Mouse (Mus musculus) hindbrain, embryonic 13.5 days (tissue): Measurements from ENCODE around the gene Acyp2. TPM values are rescaled to one million over a fixed set of nuclear protein-coding genes. Genes with fewer than 3 reads are reported as not detected.

ENCODE experiments used
- ATAC-seq: fragments of 200-750 bp; cut with Nextera tagmentation; 2 replicates; pipeline ENCODE4 v1.8.0; 2017; ENCODE audit warnings: moderate TSS enrichment; ENCODE audit not compliant: low FRiP score
- H3K27ac ChIP-seq: fragments of 300-500 bp; sonication (generic); 2 replicates; pipeline ENCODE4 v1.5.1; 2015; ENCODE audit warnings: inconsistent platforms, mild to moderate bottlenecking, moderate library complexity
- H3K27me3 ChIP-seq: fragments of 300-500 bp; sonication (generic); 2 replicates; pipeline ENCODE4 v1.6.1; 2015; ENCODE audit warnings: mild to moderate bottlenecking, inconsistent platforms
- H3K36me3 ChIP-seq: fragments of 300-500 bp; sonication (generic); 2 replicates; pipeline ENCODE4 v1.6.1; 2015; ENCODE audit warnings: mild to moderate bottlenecking, inconsistent platforms
- H3K4me1 ChIP-seq: fragments of 300-500 bp; sonication (generic); replicated peaks from 2 replicates; pipeline ENCODE4 v1.6.1; 2015; ENCODE audit warnings: inconsistent platforms
- H3K4me2 ChIP-seq: fragments of 300-500 bp; sonication (generic); 2 replicates; pipeline ENCODE4 v1.6.1; 2015; ENCODE audit warnings: inconsistent platforms, mild to moderate bottlenecking, moderate library complexity
- H3K4me3 ChIP-seq: fragments of 300-500 bp; sonication (generic); 2 replicates; pipeline ENCODE4 v1.5.1; 2015; ENCODE audit warnings: mild to moderate bottlenecking, inconsistent platforms
- H3K9ac ChIP-seq: fragments of 300-500 bp; sonication (generic); 2 replicates; pipeline ENCODE4 v1.6.1; 2015; ENCODE audit warnings: mild to moderate bottlenecking, inconsistent platforms
- H3K9me3 ChIP-seq: fragments of 300-500 bp; sonication (generic); 2 replicates; pipeline ENCODE4 v1.6.1; 2016; ENCODE audit warnings: inconsistent platforms
- WGBS: fragments of 180-500 bp; shearing (Covaris S2); methylation state at CpG from one replicate; pipeline ENCODE4 v1.1.7; 2015; 5-methylcytosine and 5-hydroxymethylcytosine counted together
- polyA plus RNA-seq: library from polyadenylated mRNA; unstranded; fragments of >200 nt; fragmentation: Nextera tagmentation; extraction: Ambion mirVana; gene quantifications from 2 replicates; pipeline ENCODE4 v1.2.1, GENCODE M21; 2015

Gene Acyp2
- polyA plus RNA-seq, 1 experiment from 2014 or later, result 21.4 TPM

- peak; percentile 52 for ATAC-seq
- no peaks in the 10 kb centered on the region for H3K9me3 ChIP-seq
- peak overlapping the region; percentile 67 for H3K4me2 ChIP-seq
- H3K27me3 ChIP-seq, result no peaks in the 10 kb centered on the region
- peak overlapping the region; percentile 84 for H3K27ac ChIP-seq
- H3K36me3 ChIP-seq, result no peaks in the 10 kb centered on the region
- WGBS, result 64% methylated on average over 8 of the region's 8 CpGs
- peak overlapping the region; percentile 56; the same call in 1 of the 2 replicates for H3K4me3 ChIP-seq
- H3K9ac ChIP-seq, result 0 out of 2 replicates have a peak overlapping the region, but pooled peaks have one; percentile 75
- H3K4me1 ChIP-seq, result peaks cover 14% of the 10 kb centered on the region
Observed at GRCm38 (mm10) chr11:30471187-30471586, 178.2 kb downstream of the Acyp2 start.

Other genes starting within 250 kb of the Acyp2 start
- 0.22 and 0.51 TPM in 2 replicates for gene 4930505A04Rik, start 177.8 kb downstream of the Acyp2 start, polyA plus RNA-seq
- gene Psme4, start 122.1 kb upstream of the Acyp2 start, polyA plus RNA-seq, result 20.8 and 22.1 TPM in 2 replicates
- gene Gpr75, start 235.8 kb upstream of the Acyp2 start, polyA plus RNA-seq, result 4.7 and 4.8 TPM in 2 replicates
- gene Asb3, start 235.8 kb upstream of the Acyp2 start, polyA plus RNA-seq, result 32.0 and 33.8 TPM in 2 replicates